Mouse (Mus musculus) CH12.LX (cell line): ENCODE measurements around the gene Adgrb3. TPM values are rescaled to one million over a fixed set of nuclear protein-coding genes. Genes with fewer than 3 reads are reported as not detected.

Experiments
- DNase-seq: peaks from one replicate; pipeline ENCODE4 v3.0.0-alpha.2; 2013; ENCODE audit errors: extremely low read depth
- H3K27ac ChIP-seq: 2 replicates; pipeline ENCODE4 v1.5.1; 2012; ENCODE audit warnings: low read depth, mild to moderate bottlenecking, control low read depth, moderate library complexity; ENCODE audit not compliant: insufficient read depth
- H3K27me3 ChIP-seq: replicated peaks from 2 replicates; pipeline ENCODE3; 2012; ENCODE audit warnings: inconsistent platforms
- H3K36me3 ChIP-seq, 2 experiments: replicated peaks in 1 of 2; 2 replicates each; pipeline versions ENCODE3 to v1.6.1; 2012; ENCODE audit warnings: inconsistent platforms in 1 of 2, low read length in 1 of 2, mild to moderate bottlenecking in 1 of 2, mixed read lengths in 1 of 2, moderate library complexity in 1 of 2; ENCODE audit not compliant: control insufficient read depth in 1 of 2, insufficient read depth in 1 of 2
- H3K4me1 ChIP-seq, 2 experiments: 2 replicates each; pipeline ENCODE4 v1.6.1; 2012; ENCODE audit warnings: inconsistent platforms in 1 of 2, moderate library complexity in 1 of 2; ENCODE audit not compliant: insufficient read depth in 2 of 2, control insufficient read depth in 1 of 2
- H3K4me2 ChIP-seq: 2 replicates; pipeline ENCODE4 v1.6.1; 2012; ENCODE audit warnings: low read depth, mild to moderate bottlenecking, control low read depth; ENCODE audit not compliant: poor library complexity, insufficient read depth, severe bottlenecking
- H3K4me3 ChIP-seq, 3 experiments: fragments of 150-350 bp in 1 of 3; sonication (generic) in 1 of 3; replicated peaks in 1 of 3; 2 replicates each; pipeline versions ENCODE3 to v1.5.1; 2011 to 2012; ENCODE audit warnings: low read depth in 2 of 3, low read length in 2 of 3, mild to moderate bottlenecking in 2 of 3, moderate library complexity in 2 of 3, control low read depth in 1 of 3, improper control_type of control experiment in 1 of 3, inconsistent platforms in 1 of 3, mixed read lengths in 1 of 3; ENCODE audit not compliant: poor library complexity in 1 of 3
- H3K79me2 ChIP-seq: replicated peaks from 2 replicates; pipeline ENCODE4 v1.6.1; 2012; ENCODE audit warnings: mild to moderate bottlenecking, moderate library complexity; ENCODE audit not compliant: control insufficient read depth, poor library complexity, insufficient read depth, severe bottlenecking; ENCODE audit errors: extremely low read depth
- H3K9ac ChIP-seq: 2 replicates; pipeline ENCODE4 v1.6.1; 2012; ENCODE audit warnings: low read depth, mild to moderate bottlenecking, control low read depth, moderate library complexity; ENCODE audit not compliant: insufficient read depth
- H3K9me3 ChIP-seq: replicated peaks from 2 replicates; pipeline ENCODE3; 2012; ENCODE audit warnings: low read length, inconsistent platforms, mixed read lengths
- BHLHE40 ChIP-seq: IDR thresholded peaks from 2 replicates; pipeline ENCODE4 v1.6.1; 2011; ENCODE audit warnings: mild to moderate bottlenecking, low read depth, low read length, improper control_type of control experiment
- CHD1 ChIP-seq: IDR thresholded peaks from 2 replicates; pipeline ENCODE4 v1.6.1; 2012; ENCODE audit warnings: low read depth, low read length, improper control_type of control experiment, inconsistent platforms
- E2F4 ChIP-seq: IDR thresholded peaks from 2 replicates; pipeline ENCODE4 v1.6.1; 2011; ENCODE audit warnings: low read depth, low read length, improper control_type of control experiment; ENCODE audit not compliant: insufficient replicate concordance
- ELF1 ChIP-seq: IDR thresholded peaks from 2 replicates; pipeline ENCODE4 v1.6.1; 2014; ENCODE audit warnings: low read depth, mild to moderate bottlenecking, inconsistent platforms, low read length, improper control_type of control experiment
- EP300 ChIP-seq: IDR thresholded peaks from 2 replicates; pipeline ENCODE4 v1.6.1; 2011; ENCODE audit warnings: low read length, improper control_type of control experiment
- MAZ ChIP-seq: IDR thresholded peaks from 2 replicates; pipeline ENCODE4 v1.6.1; 2012; ENCODE audit warnings: low read depth, mild to moderate bottlenecking, inconsistent platforms, low read length, improper control_type of control experiment, moderate library complexity
- MEF2A ChIP-seq: IDR thresholded peaks from 2 replicates; pipeline ENCODE4 v1.6.1; 2014; ENCODE audit warnings: low read depth, mild to moderate bottlenecking, inconsistent platforms, low read length, improper control_type of control experiment, borderline replicate concordance
- MXI1 ChIP-seq: IDR thresholded peaks from 2 replicates; pipeline ENCODE4 v1.6.1; 2011; ENCODE audit warnings: mild to moderate bottlenecking, low read depth, low read length, improper control_type of control experiment
- NELFE ChIP-seq: IDR thresholded peaks from 2 replicates; pipeline ENCODE4 v1.6.1; 2011; ENCODE audit warnings: low read depth, low read length, improper control_type of control experiment
- POLR2A ChIP-seq: IDR thresholded peaks from 2 replicates; pipeline ENCODE4 v1.6.1; 2011; ENCODE audit warnings: low read depth, mild to moderate bottlenecking, improper control_type of control experiment, low read length
- RAD21 ChIP-seq: IDR thresholded peaks from 2 replicates; pipeline ENCODE4 v1.6.1; 2011; ENCODE audit warnings: low read depth, mild to moderate bottlenecking, low read length, improper control_type of control experiment, moderate library complexity
- RCOR1 ChIP-seq: conservative IDR thresholded peaks from 2 replicates; pipeline ENCODE4 v1.6.1; 2012; ENCODE audit warnings: low read depth, mild to moderate bottlenecking, inconsistent platforms, low read length, improper control_type of control experiment
- SIN3A ChIP-seq: IDR thresholded peaks from 2 replicates; pipeline ENCODE4 v1.6.1; 2012; ENCODE audit warnings: low read length, improper control_type of control experiment, inconsistent platforms
- SMC3 ChIP-seq: IDR thresholded peaks from 2 replicates; pipeline ENCODE4 v1.6.1; 2011; ENCODE audit warnings: low read depth, low read length, improper control_type of control experiment
- ZMIZ1 ChIP-seq: IDR thresholded peaks from 2 replicates; pipeline ENCODE4 v1.6.1; 2012; ENCODE audit warnings: low read depth, mild to moderate bottlenecking, inconsistent platforms, low read length, improper control_type of control experiment
- ZNF384 ChIP-seq: IDR thresholded peaks from 2 replicates; pipeline ENCODE4 v1.6.1; 2012; ENCODE audit warnings: low read depth, low read length, improper control_type of control experiment, inconsistent platforms
- dilution Hi-C: fragments of 300-500 bp; cut with MboI; formaldehyde crosslinking; loops from 2 replicates; pipeline ENCODE4 v1.14.3; 2020; ENCODE audit warnings: low sequenced_read_pairs; ENCODE audit not compliant: extremely low pct_unique_long_range_greater_than_20kb, extremely low pct_ligation_motif_present
- in situ Hi-C: fragments of 300-500 bp; cut with MboI; formaldehyde crosslinking; loops from 3 replicates; pipeline ENCODE4 v1.14.3; 2019; ENCODE audit warnings: low sequenced_read_pairs, low pct_ligation_motif_present, low pct_unique_long_range_greater_than_20kb, mixed read lengths
- polyA plus RNA-seq: library from polyadenylated mRNA; unstranded; fragments of >175 nt; gene quantifications from 2 replicates; pipeline ENCODE4 v1.2.1, GENCODE M21; 2012; ENCODE audit warnings: low read depth; ENCODE audit not compliant: insufficient read length
- total RNA-seq, 2 experiments: library from RNA; depleted of rRNA; stranded (reverse); fragments of 300-350 nt in 1 of 2; fragments of >200 nt in 1 of 2; gene quantifications; 2 replicates each; pipeline ENCODE4 v1.2.3; 2012 to 2014

Adgrb3 gene
- total and polyA plus RNA-seq, 3 experiments: not detected

GRCm38 (mm10) chr1:25079395-25079794 lies 750.1 kb downstream of the Adgrb3 start:
- Histone ChIP-seq H3K27me3 (no peaks in the 10 kb centered on the region), H3K36me3 (no peaks in the 10 kb centered on the region), H3K9me3 (peaks cover 36% of the 10 kb centered on the region), H3K4me1 (no peaks in the 10 kb centered on the region), H3K4me3 (no peak overlapping the region), H3K9ac (no peak overlapping the region), H3K27ac (no peak overlapping the region), H3K4me2 (no peak overlapping the region), H3K79me2 (no peaks in the 10 kb centered on the region)
- dilution Hi-C loops: no loop called here
- no peak for DNase-seq
- TF ChIP-seq MAZ (no peak), ZMIZ1 (no peak), CHD1 (no peak), E2F4 (no peak), RAD21 (no peak), POLR2A (no peak), ZNF384 (no peak), SMC3 (no peak), SIN3A (no peak), RCOR1 (no peak), NELFE (no peak), EP300 (no peak), MXI1 (no peak), BHLHE40 (no peak), MEF2A (no peak)
- in situ Hi-C loops: no loop called here

GRCm38 (mm10) chr1:25075952-25076351 lies 753.6 kb downstream of the Adgrb3 start:
- Histone ChIP-seq H3K9me3 (peaks cover 38% of the 10 kb centered on the region), H3K36me3 (no peaks in the 10 kb centered on the region), H3K79me2 (no peaks in the 10 kb centered on the region), H3K4me1 (no peaks in the 10 kb centered on the region), H3K27me3 (no peaks in the 10 kb centered on the region), H3K27ac (no peak overlapping the region), H3K4me2 (no peak overlapping the region), H3K4me3 (no peak overlapping the region), H3K9ac (no peak overlapping the region)
- dilution Hi-C loops: no loop called here
- in situ Hi-C loops: no loop called here
- DNase-seq: no peak
- TF ChIP-seq ELF1 (no peak), MEF2A (no peak), MXI1 (no peak), RCOR1 (no peak)
